ENCODE assay signal across 7 mouse cellular contexts in genomic region chr3:51417135-51417458, GRCm38 (mm10). TPM values are rescaled to one million over a fixed set of nuclear protein-coding genes. Genes with fewer than 3 reads are reported as not detected.
DNase-seq lines count a peak whose midpoint lies in the region; ATAC-seq lines count a peak whose summit lies in the region.

No protein-coding gene starts in this region.

- no peaks in the 10 kb centered on the region for H3K9me3 ChIP-seq in neural tube, embryonic 11.5 days (ENCODE audit: control insufficient read depth, low read length)
- no peaks in the 10 kb centered on the region for H3K9me3 ChIP-seq in forebrain, embryonic 12.5 days
- H3K9me3 ChIP-seq in liver, embryonic 11.5 days (ENCODE audit: control insufficient read depth, low read length): no peaks in the 10 kb centered on the region

- H3K9ac ChIP-seq in neural tube, embryonic 11.5 days (ENCODE audit: low read length): peak overlapping the region; percentile 98
- peak overlapping the region; percentile 98 for H3K9ac ChIP-seq in forebrain, embryonic 12.5 days
- peak overlapping the region; percentile 94 for H3K9ac ChIP-seq in liver, embryonic 11.5 days (ENCODE audit: low read depth, low read length)

- peak overlapping the region; percentile 98 for H3K4me3 ChIP-seq in neural tube, embryonic 11.5 days (ENCODE audit: low read depth, low read length)
- H3K4me3 ChIP-seq in forebrain, embryonic 12.5 days (replicated peaks): peak overlapping the region; percentile 100
- peak overlapping the region; percentile 85 for H3K4me3 ChIP-seq in liver, embryonic 11.5 days (ENCODE audit: low read depth, low read length)

- intact Hi-C loops in gastrocnemius, postnatal 14 days (cut with DNase I; ENCODE audit: low total_unique reads): no loop called here
- intact Hi-C loops in left cerebral cortex, postnatal 14 days (cut with DNase I): no loop called here

- H3K4me1 ChIP-seq in neural tube, embryonic 11.5 days (ENCODE audit: control insufficient read depth, insufficient read depth, low read length): peaks cover 3% of the 10 kb centered on the region
- peaks cover 25% of the 10 kb centered on the region for H3K4me1 ChIP-seq in forebrain, embryonic 12.5 days
- H3K4me1 ChIP-seq in liver, embryonic 11.5 days (replicated peaks; ENCODE audit: control insufficient read depth, insufficient read depth, low read length): peaks cover 22% of the 10 kb centered on the region

- no peak for ATAC-seq in neural tube, embryonic 11.5 days (ENCODE audit: insufficient read depth, low FRiP score, low TSS enrichment)
- ATAC-seq in forebrain, embryonic 12.5 days (ENCODE audit: low FRiP score): no peak
- no peak for ATAC-seq in liver, embryonic 11.5 days (replicated peaks; ENCODE audit: low FRiP score)

- no peak overlapping the region for H3K27ac ChIP-seq in neural tube, embryonic 11.5 days (ENCODE audit: low read depth, low read length)
- H3K27ac ChIP-seq in forebrain, embryonic 12.5 days: peak overlapping the region; percentile 92; the same call in 1 of the 2 replicates
- peak overlapping the region; percentile 88 for H3K27ac ChIP-seq in liver, embryonic 11.5 days (ENCODE audit: low read depth, low read length)

- no peaks in the 10 kb centered on the region for H3K27me3 ChIP-seq in neural tube, embryonic 11.5 days (ENCODE audit: control insufficient read depth, insufficient read depth, low read length)
- H3K27me3 ChIP-seq in forebrain, embryonic 12.5 days: no peaks in the 10 kb centered on the region
- no peaks in the 10 kb centered on the region for H3K27me3 ChIP-seq in liver, embryonic 11.5 days (replicated peaks; ENCODE audit: control insufficient read depth, insufficient read depth, low read length)

- WGBS in neural tube, embryonic 11.5 days: 10% methylated on average over 8 of the region's 8 CpGs
- 7% methylated on average over 8 of the region's 8 CpGs for WGBS in forebrain, embryonic 12.5 days
- WGBS in liver, embryonic 11.5 days: 7% methylated on average over 8 of the region's 8 CpGs

- peak overlapping the region; percentile 81 for H3K4me2 ChIP-seq in neural tube, embryonic 11.5 days (ENCODE audit: low read depth)
- H3K4me2 ChIP-seq in forebrain, embryonic 12.5 days: peak overlapping the region; percentile 83
- H3K4me2 ChIP-seq in liver, embryonic 11.5 days: peak overlapping the region; percentile 94

- no peak for DNase-seq in neural tube, embryonic 11.5 days (ENCODE audit: low spot score)
- DNase-seq in neural tube, embryonic 10.5 days (ENCODE audit: extremely low spot score, low spot score): no peak
- no peak for DNase-seq in liver, embryonic 11.5 days (ENCODE audit: low spot score)
- DNase-seq in testis, postnatal 14 days (ENCODE audit: low spot score): peak; percentile 65
- no peak for DNase-seq in gastrocnemius, postnatal 14 days
- DNase-seq in left cerebral cortex, postnatal 14 days (ENCODE audit: low spot score in 2 of 2): no peak

- peaks cover 3% of the 10 kb centered on the region; the same call in 1 of the 2 replicates for H3K36me3 ChIP-seq in neural tube, embryonic 11.5 days (ENCODE audit: control insufficient read depth, insufficient read depth, low read length)
- no peaks in the 10 kb centered on the region for H3K36me3 ChIP-seq in forebrain, embryonic 12.5 days (replicated peaks)
- H3K36me3 ChIP-seq in liver, embryonic 11.5 days (ENCODE audit: control insufficient read depth, insufficient read depth, low read length): no peaks in the 10 kb centered on the region; the same call in 1 of the 2 replicates

RNA-seq across cellular contexts. Expression of gene Naa15, which starts 2.1 kb away (rescaled TPM):
- 46.8 and 51.7 TPM in 2 replicates for polyA plus RNA-seq in neural tube, embryonic 11.5 days (2014; fragmentation: Nextera tagmentation; extraction: Ambion mirVana)
- polyA plus RNA-seq in forebrain, embryonic 12.5 days (2016; fragmentation: Nextera tagmentation; extraction: Ambion mirVana): 71.9 and 75.9 TPM in 2 replicates
- 48.4 and 50.6 TPM in 2 replicates for polyA plus RNA-seq in liver, embryonic 11.5 days (2014; fragmentation: Nextera tagmentation; extraction: Ambion mirVana)
- total RNA-seq in gastrocnemius, postnatal 14 days (2021): 10 to 100 TPM; 37.9 to 55.4 TPM
- 10 to 100 TPM; 39.8 to 46.5 TPM for total RNA-seq in left cerebral cortex, postnatal 14 days (2021)

RNA-seq across cellular contexts. Expression of gene Ndufc1, which starts 8.3 kb away (rescaled TPM):
- 654 and 724 TPM in 2 replicates for polyA plus RNA-seq in neural tube, embryonic 11.5 days (2014; fragmentation: Nextera tagmentation; extraction: Ambion mirVana)
- 736 and 763 TPM in 2 replicates for polyA plus RNA-seq in forebrain, embryonic 12.5 days (2016; fragmentation: Nextera tagmentation; extraction: Ambion mirVana)
- polyA plus RNA-seq in liver, embryonic 11.5 days (2014; fragmentation: Nextera tagmentation; extraction: Ambion mirVana): 692 and 701 TPM in 2 replicates
- 1,000 to 10,000 TPM; 1,012 to 1,143 TPM for total RNA-seq in gastrocnemius, postnatal 14 days (2021)
- 100 to 1,000 TPM; 343 to 354 TPM for total RNA-seq in left cerebral cortex, postnatal 14 days (2021)

RNA-seq across cellular contexts. Expression of gene Mgarp, which starts 20.6 kb away (rescaled TPM):
- polyA plus RNA-seq in neural tube, embryonic 11.5 days (2014; fragmentation: Nextera tagmentation; extraction: Ambion mirVana): 4.2 and 6.7 TPM in 2 replicates
- polyA plus RNA-seq in forebrain, embryonic 12.5 days (2016; fragmentation: Nextera tagmentation; extraction: Ambion mirVana): 2.3 and 5.5 TPM in 2 replicates
- polyA plus RNA-seq in liver, embryonic 11.5 days (2014; fragmentation: Nextera tagmentation; extraction: Ambion mirVana): 4.6 and 5.2 TPM in 2 replicates
- under 1 TPM; 0.24 to 0.29 TPM for total RNA-seq in gastrocnemius, postnatal 14 days (2021)
- not detected for total RNA-seq in left cerebral cortex, postnatal 14 days (2021)
